In genomic region chr6:115675508-115676336, GRCm38 (mm10) we compare ENCODE assay signal across 8 mouse cellular contexts. TPM values are rescaled to one million over a fixed set of nuclear protein-coding genes. Genes with fewer than 3 reads are reported as not detected.
DNase-seq lines count a peak whose midpoint lies in the region.

No protein-coding gene starts in this region.

- H3K4me1 ChIP-seq in megakaryocyte, embryonic 14.5 days: peaks cover 53% of the 10 kb centered on the region

- peak; percentile 76 to 78 for DNase-seq in adrenal gland, adult 18-20 months (ENCODE audit: low spot score in 2 of 2)
- peak; percentile 46 for DNase-seq in embryo, embryonic 10 days (ENCODE audit: low spot score)
- peak; percentile 84 for DNase-seq in gastrocnemius, postnatal 14 days
- DNase-seq in induced T-regulatory cell, adult 2 months (ENCODE audit: low read depth): peak; percentile 71
- DNase-seq in left cerebral cortex, postnatal 14 days (ENCODE audit: low spot score in 2 of 2): peak; percentile 56 to 62
- DNase-seq in right cerebral cortex, postnatal 14 days: peak; percentile 71
- DNase-seq in yolk sac, embryonic 10.5 days (ENCODE audit: low spot score): peak; percentile 61

- no peaks in the 10 kb centered on the region for H3K27me3 ChIP-seq in megakaryocyte, embryonic 14.5 days (replicated peaks)

- no peaks in the 10 kb centered on the region for H3K9me3 ChIP-seq in megakaryocyte, embryonic 14.5 days

- H3K4me3 ChIP-seq in megakaryocyte, embryonic 14.5 days (replicated peaks): peak overlapping the region; percentile 99

- intact Hi-C loops in gastrocnemius, postnatal 14 days (cut with DNase I; ENCODE audit: low total_unique reads): no loop called here
- intact Hi-C loops in left cerebral cortex, postnatal 14 days (cut with DNase I): no loop called here

- H3K36me3 ChIP-seq in megakaryocyte, embryonic 14.5 days (replicated peaks; ENCODE audit: low read length): peaks cover 5% of the 10 kb centered on the region

RNA-seq across cellular contexts. Expression of gene Raf1, which starts 0.7 kb away (rescaled TPM):
- total RNA-seq in adrenal gland, adult 18-20 months (2021): 100 to 1,000 TPM in 1 of 2 experiments, 10 to 100 TPM in 1; 89.9 to 101 TPM
- 10 to 100 TPM; 88.8 to 92.8 TPM for total RNA-seq in gastrocnemius, postnatal 14 days (2021)
- 100 to 1,000 TPM; 101 to 109 TPM for total RNA-seq in left cerebral cortex, postnatal 14 days (2021)
- polyA plus RNA-seq in megakaryocyte, embryonic 14.5 days (2012; ENCODE audit: insufficient read depth, low replicate concordance): 4.2 and 27.8 TPM in 2 replicates

Comparison
In these comparisons a context has a peak if more than half of its experiments do, and no peak if none do; other contexts are left out.
1. Peak in every context shown above with its lines: DNase-seq and H3K4me3 ChIP-seq.